Mouse (Mus musculus): ENCODE measurements at regions not wholly inside any gene's neighbourhood (a gene's known extent, or its start where the extent isn't known, plus 50 kb on each side); places are given as distances from the start of the nearest gene placed in this dataset.

- H3K36me3 ChIP-seq (ENCODE audit: control insufficient read depth in 1 of 2, insufficient read depth in 2 of 2, low read length in 2 of 2), result peaks cover 0 to 2% of the 10 kb centered on the region in 2 experiments; a peak in 1 of 4 replicates
- no peaks in the 10 kb centered on the region for H3K79me2 ChIP-seq (ENCODE audit: control insufficient read depth, insufficient read depth, low read length, poor library complexity)
- H3K4me3 ChIP-seq (ENCODE audit: control insufficient read depth in 1 of 2, insufficient read depth in 1 of 2, low read depth in 2 of 2, low read length in 2 of 2), result no peak overlapping the region
- H3K27me3 ChIP-seq (ENCODE audit: control insufficient read depth in 1 of 2, insufficient read depth in 2 of 2, low read length in 2 of 2), result peaks cover 5 to 6% of the 10 kb centered on the region in 2 experiments; a peak in 3 of 4 replicates
- no peaks in the 10 kb centered on the region for H3K9me3 ChIP-seq (replicated peaks; ENCODE audit: insufficient read depth, low read length)
- H3K4me1 ChIP-seq (ENCODE audit: control insufficient read depth in 1 of 2, insufficient read depth in 2 of 2, low read length in 2 of 2), result peaks cover 0 to 12% of the 10 kb centered on the region in 2 experiments; a peak in 2 of 4 replicates
- peak; percentile 73 for DNase-seq (ENCODE audit: low read depth, low spot score)
- H3K27ac ChIP-seq (ENCODE audit: control insufficient read depth, low read depth, low read length), result no peak overlapping the region
- no peak overlapping the region for H3K9ac ChIP-seq (ENCODE audit: control insufficient read depth, low read depth, low read length, poor library complexity, severe bottlenecking)
- TF ChIP-seq UBTF (IDR thresholded peaks at IDR 0.05; ENCODE audit: borderline replicate concordance, insufficient read depth, low read depth, low read length), result 0 out of 2 replicates have a peak, but pooled peaks have one; percentile 57
- peak in 1 of 2 experiments; percentile 26; a peak in 1 of 4 replicates for TF ChIP-seq EP300 (IDR thresholded peaks at IDR 0.05; ENCODE audit: low read depth in 1 of 2, low read length in 2 of 2)
- TF ChIP-seq BHLHE40 (IDR thresholded peaks at IDR 0.05; ENCODE audit: borderline replicate concordance, low read depth, low read length), result no peak
- TF ChIP-seq NRF1 (IDR thresholded peaks at IDR 0.05; ENCODE audit: insufficient read depth, low read depth, low read length, poor library complexity, severe bottlenecking), result no peak
- TF ChIP-seq MAFK (IDR thresholded peaks at IDR 0.05; ENCODE audit: borderline replicate concordance, low read depth, low read length), result no peak
- peak; percentile 86 for TF ChIP-seq TBP (IDR thresholded peaks at IDR 0.05; ENCODE audit: low read depth, low read length)
Observed at GRCm38 (mm10) chr3:51128491-51129155, 95.6 kb upstream of the Noct start.

GRCm38 (mm10) chr3:51130709-51131108 lies 93.5 kb upstream of the Noct start:
- Histone ChIP-seq H3K9ac (ENCODE audit: control insufficient read depth, low read depth, low read length, poor library complexity, severe bottlenecking) (no peak overlapping the region), H3K9me3 (replicated peaks; ENCODE audit: insufficient read depth, low read length) (no peaks in the 10 kb centered on the region), H3K4me3 (ENCODE audit: control insufficient read depth in 1 of 2, insufficient read depth in 1 of 2, low read depth in 2 of 2, low read length in 2 of 2) (no peak overlapping the region), H3K4me1 (ENCODE audit: control insufficient read depth in 1 of 2, insufficient read depth in 2 of 2, low read length in 2 of 2) (peaks cover 0 to 12% of the 10 kb centered on the region in 2 experiments; a peak in 2 of 4 replicates), H3K79me2 (ENCODE audit: control insufficient read depth, insufficient read depth, low read length, poor library complexity) (no peaks in the 10 kb centered on the region), H3K27me3 (ENCODE audit: control insufficient read depth in 1 of 2, insufficient read depth in 2 of 2, low read length in 2 of 2) (peaks cover 7 to 8% of the 10 kb centered on the region in 2 experiments), H3K27ac (ENCODE audit: control insufficient read depth, low read depth, low read length) (no peak overlapping the region), H3K36me3 (ENCODE audit: control insufficient read depth in 1 of 2, insufficient read depth in 2 of 2, low read length in 2 of 2) (peaks cover 0 to 2% of the 10 kb centered on the region in 2 experiments; a peak in 1 of 4 replicates)
- TF ChIP-seq RCOR1 (IDR thresholded peaks at IDR 0.05; ENCODE audit: low read depth, low read length) (no peak), RAD21 (IDR thresholded peaks at IDR 0.05; ENCODE audit: low read depth, low read length) (no peak), BHLHE40 (IDR thresholded peaks at IDR 0.05; ENCODE audit: borderline replicate concordance, low read depth, low read length) (no peak), GABPA (IDR thresholded peaks at IDR 0.05; ENCODE audit: low read depth, low read length) (no peak), ELF1 (IDR thresholded peaks at IDR 0.05; ENCODE audit: low read depth, low read length) (no peak), POLR2AphosphoS5 (IDR thresholded peaks at IDR 0.05; ENCODE audit: borderline replicate concordance, low read depth, low read length) (no peak), TBP (IDR thresholded peaks at IDR 0.05; ENCODE audit: low read depth, low read length) (no peak), ZC3H11A (IDR thresholded peaks at IDR 0.05; ENCODE audit: low read depth, low read length) (no peak), ETS1 (IDR thresholded peaks at IDR 0.05; ENCODE audit: low read depth, low read length) (no peak)
- DNase-seq (ENCODE audit: low read depth, low spot score), result no peak

All from MEL (cell line).